Mouse (Mus musculus) common myeloid progenitor, adult 5-6 weeks (primary cell): ENCODE measurements at regions not wholly inside any gene's neighbourhood (a gene's known extent, or its start where the extent isn't known, plus 50 kb on each side); places are given as distances from the start of the nearest gene placed in this dataset.
A peak's percentile ranks its signal among the peaks of the same experiment; 100 is the strongest.

Source experiments
- ATAC-seq: replicated peaks from 2 replicates; pipeline ENCODE4 v1.8.0; 2016; ENCODE audit warnings: low read depth, mild to moderate bottlenecking, moderate TSS enrichment, inconsistent platforms; ENCODE audit not compliant: poor library complexity, severe bottlenecking

GRCm38 (mm10) chr14:105385119-105385518 is 126.7 kb downstream of the Ndfip2 start:
- no peak for ATAC-seq

- ATAC-seq: peak; percentile 52
Observed at GRCm38 (mm10) chr14:105383382-105383781, 125.0 kb downstream of the Ndfip2 start.

- no peak for ATAC-seq
Observed at GRCm38 (mm10) chr14:105380101-105380500, 121.7 kb downstream of the Ndfip2 start.

GRCm38 (mm10) chr14:105377770-105378169 is 119.4 kb downstream of the Ndfip2 start:
- no peak for ATAC-seq

- ATAC-seq: no peak
Observed at GRCm38 (mm10) chr14:105377035-105377621, 118.8 kb downstream of the Ndfip2 start.

GRCm38 (mm10) chr14:105369637-105370435 is 111.5 kb downstream of the Ndfip2 start:
- ATAC-seq: no peak

GRCm38 (mm10) chr14:105360530-105360929 is 102.2 kb downstream of the Ndfip2 start:
- no peak for ATAC-seq

- no peak for ATAC-seq
Observed at GRCm38 (mm10) chr14:105359829-105360228, 101.5 kb downstream of the Ndfip2 start.
